Mouse (Mus musculus) myocyte (in vitro differentiated cells): ENCODE measurements at regions not wholly inside any gene's neighbourhood (a gene's known extent, or its start where the extent isn't known, plus 50 kb on each side); places are given as distances from the start of the nearest gene placed in this dataset.

Source experiments
- CEBPB ChIP-seq: IDR thresholded peaks from 2 replicates; pipeline ENCODE4 v1.6.1; 2011; ENCODE audit warnings: mild to moderate bottlenecking, moderate library complexity; ENCODE audit not compliant: poor library complexity, insufficient read depth, severe bottlenecking
- MAX ChIP-seq: IDR thresholded peaks from one replicate; pipeline ENCODE4 v1.6.1; 2011; ENCODE audit warnings: low read depth, mild to moderate bottlenecking, control low read depth
- POLR2A ChIP-seq: IDR thresholded peaks from one replicate; pipeline ENCODE4 v1.6.1; 2011; ENCODE audit warnings: low read depth, mild to moderate bottlenecking, control low read depth, moderate library complexity; ENCODE audit not compliant: insufficient read length
- POLR2AphosphoS2 ChIP-seq: IDR thresholded peaks from one replicate; pipeline ENCODE4 v1.6.1; 2011; ENCODE audit warnings: low read depth, control low read depth; ENCODE audit not compliant: insufficient read length
- TCF3 ChIP-seq: IDR thresholded peaks from one replicate; pipeline ENCODE4 v1.6.1; 2011; ENCODE audit warnings: low read depth, control low read depth; ENCODE audit not compliant: insufficient read length

DNA sequence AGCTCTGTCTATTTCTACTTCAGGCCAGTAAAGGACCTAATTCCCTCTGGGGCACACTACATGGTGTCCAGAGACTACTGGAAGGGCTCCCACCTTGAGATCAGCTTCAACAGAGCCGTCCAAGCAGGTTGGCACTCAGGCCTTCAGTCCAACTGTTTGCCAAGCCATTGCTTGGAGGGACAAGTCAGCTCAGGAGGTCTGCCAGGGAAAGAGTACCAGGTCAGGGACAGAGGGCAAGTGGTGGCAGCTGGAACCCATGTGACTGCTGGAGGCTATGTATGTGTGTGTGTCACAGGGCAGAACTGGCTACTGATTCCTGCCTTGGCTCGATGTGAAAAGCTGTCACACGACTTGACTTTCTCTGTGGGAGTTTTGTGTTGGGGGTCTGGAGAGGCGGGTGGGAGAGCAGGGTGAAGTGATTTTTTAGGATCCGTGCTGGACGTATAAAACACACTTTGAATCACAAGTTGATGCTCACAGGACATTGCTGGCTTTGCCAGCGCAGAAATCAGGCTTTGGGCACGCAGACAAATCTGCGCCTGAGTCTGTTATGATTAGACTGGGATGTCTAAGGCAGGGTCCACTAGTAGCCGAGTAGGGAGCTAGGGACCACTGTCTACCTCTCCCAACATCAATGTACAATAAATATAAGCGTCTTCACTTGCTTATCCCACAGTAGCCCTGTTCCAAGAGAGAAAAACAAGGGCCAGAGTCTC is 118.0 kb downstream of the Sec61b start:
- TF ChIP-seq POLR2A (no peak), CEBPB (no peak), POLR2AphosphoS2 (no peak), MAX (no peak), TCF3 (no peak)
